Mouse (Mus musculus) gonadal fat pad, adult 2 months (tissue): ENCODE results near the gene Jpt2. TPM values are rescaled to one million over a fixed set of nuclear protein-coding genes. Genes with fewer than 3 reads are reported as not detected.

ENCODE experiments used
- DNase-seq: peaks from one replicate; pipeline ENCODE4 v3.0.0-alpha.2; 2012; ENCODE audit warnings: low read depth
- polyA plus RNA-seq: library from polyadenylated mRNA; depleted of rRNA; stranded (reverse); fragments of >200 nt; gene quantifications from 2 replicates; pipeline ENCODE4 v1.2.3, GENCODE M21; 2012

Gene Jpt2
- polyA plus RNA-seq, 1 experiment = 54.9 TPM

DNA sequence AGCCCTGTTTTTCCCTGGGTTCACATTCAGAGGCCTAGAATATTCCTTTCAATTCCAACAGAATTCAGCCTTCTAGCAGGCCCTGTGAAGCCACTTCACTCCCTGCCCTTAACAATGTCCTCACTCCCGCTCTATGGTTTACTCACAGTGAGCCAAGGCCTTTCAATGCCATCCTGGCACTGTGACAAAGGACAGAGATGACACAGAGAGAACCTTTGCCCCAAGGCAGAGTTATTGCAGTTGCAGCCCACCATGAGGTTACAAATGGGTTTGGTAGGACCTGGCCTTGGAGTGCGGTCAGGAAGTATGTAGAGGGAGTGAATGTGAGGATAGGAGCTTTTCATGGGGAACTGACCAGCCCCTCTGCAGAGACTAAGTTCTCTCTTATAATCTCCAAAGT is 52.9 kb downstream of the Jpt2 start:
- DNase-seq = no peak

DNA sequence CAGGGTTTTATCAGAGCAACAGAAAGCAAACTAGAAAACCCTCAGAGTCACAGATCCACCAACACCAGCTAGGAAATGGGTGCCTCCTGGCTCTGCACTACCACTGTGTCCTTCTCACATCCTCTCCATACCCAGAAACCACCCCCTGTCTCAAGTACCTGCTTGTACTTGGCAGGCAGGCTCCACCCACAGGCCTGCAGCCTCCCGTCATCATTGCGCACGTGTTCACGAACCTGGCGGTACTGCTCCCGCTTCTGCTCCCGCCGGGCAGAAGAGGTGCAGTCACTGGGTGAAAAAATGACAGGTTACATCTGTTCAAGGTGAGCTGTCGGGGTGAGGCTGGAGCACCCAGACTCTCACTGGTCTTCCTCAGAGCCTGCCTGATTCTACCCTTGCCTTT is 56.7 kb downstream of the Jpt2 start:
- no peak for DNase-seq

DNA sequence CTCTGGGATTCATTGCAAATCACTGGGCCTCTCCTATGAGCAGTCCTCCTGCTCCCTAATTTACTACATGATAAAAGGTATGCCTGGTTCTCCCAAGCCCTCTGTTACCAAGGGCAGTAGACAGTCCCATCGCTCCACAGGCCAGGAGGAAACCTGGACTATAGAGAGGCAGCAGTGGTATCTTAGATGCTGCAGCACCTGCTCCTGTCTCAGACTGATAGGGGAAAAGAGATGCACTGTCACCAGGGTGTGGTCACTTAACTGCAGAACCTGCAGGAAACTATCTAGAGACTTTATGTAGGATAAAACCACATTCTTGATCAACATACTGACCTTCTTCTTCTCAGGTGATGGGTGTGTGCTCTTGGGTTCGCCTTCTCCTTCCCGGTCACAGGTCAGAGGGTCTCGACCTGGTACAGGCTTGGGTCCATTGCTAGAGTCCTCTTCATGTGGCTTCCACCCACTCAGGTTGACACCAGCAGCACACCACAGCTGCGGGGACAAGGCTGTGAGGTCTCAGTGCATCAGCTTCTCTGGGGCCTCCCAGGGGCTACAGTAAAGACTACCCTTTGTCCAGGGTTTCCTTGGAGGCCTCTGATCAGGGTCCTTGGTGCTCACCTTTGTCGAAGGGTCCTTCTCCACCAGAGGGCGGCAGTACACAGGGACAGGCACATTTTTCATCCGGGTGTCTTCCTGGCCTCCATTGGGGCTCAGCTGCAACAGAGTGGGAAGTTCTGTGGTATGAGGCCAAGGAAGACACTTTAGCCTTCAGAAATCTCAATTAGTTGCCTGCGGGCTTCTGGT is 57.6 kb downstream of the Jpt2 start:
- no peak for DNase-seq

DNA sequence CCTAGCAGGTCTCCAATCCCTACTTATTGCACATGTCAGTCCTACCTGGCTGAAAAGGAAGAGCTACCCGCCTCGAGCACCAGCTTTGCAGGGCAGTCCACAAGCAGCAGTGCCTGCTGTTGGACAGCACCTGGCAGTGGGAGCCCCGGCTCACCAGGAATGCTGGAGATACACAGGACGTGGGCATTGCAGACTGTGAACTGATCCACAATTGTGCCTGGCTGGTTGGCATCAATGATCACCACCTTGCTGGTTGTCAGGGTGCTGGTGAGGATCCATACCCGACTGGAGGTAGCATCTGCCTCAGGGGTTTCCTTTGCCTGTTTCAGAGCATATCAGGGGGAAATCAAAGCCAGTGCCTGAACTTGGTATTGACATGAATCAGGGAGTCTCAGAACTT is 58.4 kb downstream of the Jpt2 start:
- no peak for DNase-seq

DNA sequence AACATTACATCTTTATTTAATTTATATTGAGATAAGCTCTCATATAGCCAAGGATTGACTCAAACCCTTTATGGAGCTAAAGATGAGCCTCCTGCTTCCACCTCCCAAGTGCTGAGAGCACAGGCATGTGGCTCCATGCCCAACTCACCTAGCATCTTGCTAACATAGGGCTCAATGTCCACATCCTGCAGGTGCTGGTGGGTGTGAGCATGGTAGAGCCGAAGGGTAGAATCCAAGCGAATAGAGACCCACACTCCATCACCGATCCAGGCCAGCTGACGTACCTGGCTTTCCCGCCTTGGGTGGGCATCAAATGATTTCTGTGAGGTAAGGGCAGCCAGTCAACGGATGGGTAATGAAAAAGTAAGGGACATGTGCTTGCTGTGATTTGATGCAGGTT is 60.5 kb downstream of the Jpt2 start:
- no peak for DNase-seq

DNA sequence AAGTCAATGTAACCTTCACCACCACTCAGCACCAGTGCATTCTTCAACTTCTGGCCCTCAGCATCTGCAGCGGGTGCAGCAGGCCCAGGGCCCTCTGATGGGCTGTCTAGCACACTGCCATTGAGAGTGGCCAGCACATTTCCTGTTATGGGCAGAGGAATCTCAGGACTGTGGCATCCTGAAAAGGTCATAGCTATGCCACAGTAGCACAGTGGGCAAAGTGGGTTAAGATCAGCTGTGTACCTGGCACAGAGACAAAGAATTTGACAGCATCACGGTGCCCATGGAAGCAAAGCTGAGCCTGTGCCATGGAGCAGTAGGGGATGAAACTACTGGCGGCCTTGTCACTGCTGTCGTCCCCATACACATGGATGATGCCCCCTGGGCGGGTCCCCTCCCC is 61.3 kb downstream of the Jpt2 start:
- DNase-seq = no peak

GRCm38 (mm10) chr17:24898041-24898854 is 62.2 kb downstream of the Jpt2 start:
- DNase-seq = no peak

GRCm38 (mm10) chr17:24897600-24897999 is 62.9 kb downstream of the Jpt2 start:
- DNase-seq = no peak

DNA sequence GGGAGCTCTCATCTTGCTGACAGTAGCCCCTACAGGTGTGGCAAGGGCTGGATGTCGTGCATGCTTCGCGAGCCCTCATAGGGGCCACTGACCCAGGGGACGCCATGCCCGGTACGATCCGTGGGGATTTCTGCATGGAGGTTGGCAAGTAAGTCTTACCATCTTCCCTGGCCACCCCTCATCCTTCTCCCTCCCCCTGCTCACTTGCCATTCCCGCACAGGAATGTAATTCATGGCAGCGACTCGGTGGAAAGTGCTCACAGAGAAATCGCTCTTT is 63.6 kb downstream of the Jpt2 start:
- no peak for DNase-seq

GRCm38 (mm10) chr17:24896241-24896992 is 64.1 kb downstream of the Jpt2 start, which contains the start of gene Nme3:
Gene Nme3, plus strand, starts transcription at chr17:24896500.
- no peak for DNase-seq

- DNase-seq = no peak
Measured at GRCm38 (mm10) chr17:24895571-24896240, 64.8 kb downstream of the Jpt2 start.

DNA sequence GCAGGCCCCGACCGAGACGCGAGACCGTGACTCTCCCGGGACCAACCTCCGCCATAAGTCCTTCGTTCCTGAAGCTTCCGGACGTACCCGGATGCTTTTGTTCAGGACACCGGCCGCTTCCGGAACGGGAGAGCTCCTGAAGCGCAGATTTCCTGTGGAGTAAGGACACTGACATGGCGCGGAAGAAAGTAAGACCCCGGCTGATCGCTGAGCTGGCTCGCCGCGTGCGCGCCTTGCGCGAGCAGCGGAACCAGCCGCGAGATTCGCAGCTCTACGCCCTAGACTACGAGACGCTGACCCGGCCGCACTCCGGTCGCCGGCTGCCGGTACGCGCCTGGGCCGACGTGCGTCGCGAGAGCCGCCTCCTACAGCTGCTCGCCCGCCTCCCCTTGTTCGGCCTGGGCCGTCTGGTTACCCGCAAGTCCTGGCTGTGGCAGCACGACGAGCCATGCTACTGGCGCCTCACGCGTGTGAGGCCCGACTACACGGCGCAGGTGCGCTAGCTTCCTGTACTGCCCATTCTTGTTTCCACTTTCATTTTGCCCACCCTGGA is 65.4 kb downstream of the Jpt2 start, which contains the start of the genes Eme2 and Mrps34:
Gene Eme2, minus strand, starts transcription at position 93 of the 553 bp plus-strand sequence.
Gene Mrps34, plus strand, starts transcription at position 122 of the 553 bp plus-strand sequence.
- DNase-seq = no peak

GRCm38 (mm10) chr17:24894061-24894994 is 66.2 kb downstream of the Jpt2 start:
- DNase-seq = no peak

DNA sequence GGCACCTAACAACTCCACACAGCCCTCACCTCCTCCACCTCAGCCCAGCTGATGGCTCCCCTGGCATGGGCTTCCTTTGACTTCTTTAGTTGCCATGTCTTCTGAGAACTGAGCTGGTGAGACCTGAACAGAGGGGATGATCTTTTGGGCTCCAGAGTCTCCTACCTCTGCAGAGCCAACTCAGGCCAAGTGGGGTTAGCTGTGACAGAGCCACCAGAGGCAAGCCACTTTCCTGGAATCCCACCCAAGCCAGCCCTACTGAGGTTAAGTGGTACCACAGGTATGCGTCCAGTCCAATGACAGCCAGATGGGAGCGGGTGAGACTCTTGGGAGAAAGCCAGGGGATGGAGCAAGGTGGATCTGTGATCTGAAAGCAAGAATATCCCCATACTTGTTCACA is 67.2 kb downstream of the Jpt2 start:
- DNase-seq = no peak

DNA sequence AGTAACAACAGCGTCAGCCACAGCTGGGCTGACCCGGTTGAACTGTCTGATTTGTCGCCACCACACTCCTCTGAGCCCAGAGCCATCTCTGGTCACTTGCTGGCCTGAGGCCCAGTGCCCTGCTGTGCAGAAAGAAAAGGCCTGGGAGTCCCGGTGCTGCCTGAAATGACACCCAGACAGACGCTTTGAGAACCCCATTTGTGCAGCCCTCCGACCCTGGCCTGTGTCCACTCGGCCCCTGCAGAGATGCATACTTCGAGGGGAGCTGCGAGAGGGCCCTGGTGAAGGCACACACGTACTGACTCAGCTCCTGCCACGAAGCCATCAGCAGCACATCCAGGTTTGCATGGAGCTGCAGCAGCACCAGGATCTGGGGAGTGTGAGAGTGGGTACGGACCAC is 67.7 kb downstream of the Jpt2 start:
- DNase-seq = no peak

- no peak for DNase-seq
Measured at GRCm38 (mm10) chr17:24891321-24891720, 69.2 kb downstream of the Jpt2 start.

DNA sequence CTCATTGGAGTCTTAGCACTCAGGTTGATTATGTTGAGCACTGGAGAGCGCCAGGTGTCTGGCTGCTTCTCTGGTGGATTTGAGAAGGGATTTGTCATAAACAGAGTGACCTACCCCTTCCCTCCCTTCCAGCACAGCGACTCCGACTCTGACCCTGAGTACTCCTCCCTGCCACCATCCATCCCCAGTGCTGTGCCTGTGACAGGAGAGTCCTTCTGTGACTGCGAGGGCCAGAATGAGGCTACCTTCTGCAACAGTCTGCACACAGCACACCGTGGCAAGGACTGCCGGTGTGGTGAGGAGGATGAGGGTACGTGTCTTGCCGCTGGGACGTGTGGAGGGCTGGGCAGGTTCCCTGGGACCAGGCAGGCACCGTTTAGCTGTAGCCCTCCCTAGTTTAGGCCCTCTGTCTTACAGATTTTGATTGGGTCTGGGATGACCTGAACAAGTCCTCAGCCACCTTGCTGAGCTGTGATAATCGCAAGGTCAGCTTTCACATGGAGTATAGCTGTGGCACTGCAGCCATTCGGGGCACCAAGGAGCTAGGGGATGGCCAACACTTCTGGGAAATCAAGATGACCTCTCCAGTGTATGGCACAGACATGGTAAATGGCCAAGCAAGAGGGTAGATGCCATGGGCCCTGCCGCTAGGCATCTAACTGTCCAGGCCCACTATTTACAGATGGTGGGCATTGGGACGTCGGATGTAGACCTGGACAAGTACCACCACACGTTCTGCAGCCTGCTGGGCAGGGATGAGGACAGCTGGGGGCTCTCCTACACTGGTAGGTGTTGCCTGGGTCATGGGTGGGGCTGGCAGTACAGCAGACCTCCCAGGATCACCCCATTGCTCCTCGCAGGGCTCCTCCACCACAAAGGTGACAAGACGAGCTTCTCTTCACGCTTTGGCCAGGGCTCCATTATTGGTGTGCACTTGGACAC is 70.1 kb downstream of the Jpt2 start:
- DNase-seq = no peak

DNA sequence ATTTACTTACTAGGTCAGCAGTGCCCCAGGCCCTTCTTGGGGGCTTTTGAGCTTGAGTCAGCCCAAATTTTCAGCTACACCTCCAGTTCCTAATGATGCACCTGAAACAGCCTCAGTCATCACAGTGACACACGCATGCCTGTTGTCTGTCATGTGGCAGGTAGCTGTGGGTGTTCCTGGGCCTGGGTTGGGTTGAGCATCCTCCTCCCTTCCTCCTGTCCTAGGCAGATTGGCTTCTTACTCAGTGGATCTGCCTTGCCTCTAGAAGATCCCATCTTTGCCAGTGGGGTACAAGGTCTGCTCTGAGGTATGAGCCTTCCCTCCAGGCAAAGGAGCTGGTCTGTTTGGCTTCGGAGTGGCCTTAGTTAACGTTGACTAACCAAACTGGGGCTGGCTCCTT is 71.6 kb downstream of the Jpt2 start:
- DNase-seq = no peak
